Mouse (Mus musculus) layer of hippocampus, adult 11-12 months (tissue): ENCODE measurements at regions not wholly inside any gene's neighbourhood (a gene's known extent, or its start where the extent isn't known, plus 50 kb on each side); places are given as distances from the start of the nearest gene placed in this dataset.

Experiments used
- DNase-seq: peaks from one replicate; pipeline ENCODE4 v3.0.0; 2022; ENCODE audit warnings: low spot score

DNA sequence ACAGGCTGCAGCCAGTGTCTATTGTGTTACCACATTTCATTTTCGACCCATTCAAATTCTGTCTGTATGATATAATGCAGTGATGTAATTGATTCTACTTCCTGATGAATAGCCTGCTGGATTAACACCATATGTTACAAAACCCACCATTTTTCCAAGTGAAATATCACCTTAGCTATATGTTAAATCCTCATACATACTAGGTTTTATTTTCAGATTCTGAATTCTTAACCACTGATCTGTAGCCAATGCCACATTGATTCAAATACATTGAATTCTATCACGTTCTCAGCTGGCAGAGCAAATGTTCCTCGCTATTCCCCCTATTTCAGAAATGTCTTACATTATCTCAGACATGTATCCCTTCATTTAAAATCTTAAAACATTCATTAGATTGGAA, 60.4 kb upstream of the Prdx6b start:
- DNase-seq = no peak

DNA sequence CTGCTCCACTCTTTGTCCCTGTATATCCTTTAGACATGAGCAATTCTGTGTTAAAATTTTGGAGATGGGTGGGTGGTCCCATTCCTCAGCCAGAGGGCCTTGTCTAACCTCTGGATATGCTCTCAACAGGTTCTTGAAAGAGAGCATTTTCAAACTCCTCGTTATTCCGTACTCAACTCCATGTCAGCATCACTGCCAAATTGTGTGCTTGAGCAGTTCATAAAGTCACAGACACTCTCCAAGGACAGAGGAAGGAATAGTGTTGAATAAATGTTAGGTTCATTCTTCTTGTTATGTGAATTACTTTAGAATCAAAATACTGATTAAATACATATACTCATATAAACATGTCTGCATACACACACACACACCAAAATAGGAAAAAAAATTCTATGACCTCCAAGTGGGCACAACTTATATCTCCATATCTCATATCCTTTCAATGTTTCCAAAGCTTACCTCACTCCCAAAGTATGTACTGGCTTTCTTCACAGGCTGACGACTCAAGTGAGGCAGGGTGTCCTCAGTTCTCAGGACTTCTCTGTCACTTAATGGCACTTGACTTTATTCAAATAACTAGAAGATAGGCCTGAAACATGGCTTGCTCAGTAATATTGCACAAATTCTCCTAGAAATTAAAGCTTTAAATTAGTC, 75.9 kb upstream of the Pde1a start:
- no peak for DNase-seq

DNA sequence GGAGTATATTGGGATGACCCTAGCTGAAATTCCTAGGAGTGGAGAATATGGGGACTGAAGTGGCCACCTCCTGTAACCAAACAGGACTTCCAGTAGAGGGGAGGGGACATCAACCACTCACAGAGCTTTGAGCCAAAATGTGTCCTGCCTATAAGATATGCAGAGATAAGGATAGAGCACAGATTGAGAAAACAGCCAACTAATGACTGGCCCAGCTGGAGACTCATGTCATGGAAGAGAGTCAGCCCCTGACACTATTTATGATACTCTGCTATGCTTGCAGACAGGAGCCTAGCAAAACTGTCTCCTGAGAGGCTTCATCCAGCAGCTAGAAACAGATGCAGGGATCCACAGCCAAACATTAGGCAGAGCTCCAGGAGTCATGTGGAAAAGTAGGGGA, 74.2 kb upstream of the Pde1a start:
- no peak for DNase-seq

GRCm38 (mm10) chr2:80195896-80196410, 66.7 kb upstream of the Pde1a start:
- DNase-seq = no peak

GRCm38 (mm10) chr2:80188374-80188773, 59.1 kb upstream of the Pde1a start:
- DNase-seq = peak; percentile 37

DNA sequence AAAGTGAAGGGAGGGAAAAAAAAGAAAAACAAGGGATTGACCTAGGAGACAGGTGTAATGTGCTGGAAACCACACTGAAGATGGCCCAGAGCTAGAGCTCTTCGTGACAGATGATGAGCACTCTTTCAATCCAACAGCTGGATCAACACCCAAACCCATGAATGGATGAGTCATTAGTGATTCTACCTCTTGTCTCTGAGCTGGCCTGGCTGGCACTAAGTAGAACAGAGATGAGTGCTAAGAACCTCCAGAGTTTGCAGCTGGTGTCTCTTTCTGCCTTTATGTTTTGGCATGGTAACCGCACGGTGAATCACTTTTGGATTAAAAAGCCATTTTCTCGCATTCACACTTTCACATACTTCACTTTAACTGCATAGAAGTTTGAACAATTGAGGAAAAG, 57.6 kb upstream of the Pde1a start:
- no peak for DNase-seq
